19 mouse cellular contexts compared by ENCODE assay signal in the genomic region with DNA sequence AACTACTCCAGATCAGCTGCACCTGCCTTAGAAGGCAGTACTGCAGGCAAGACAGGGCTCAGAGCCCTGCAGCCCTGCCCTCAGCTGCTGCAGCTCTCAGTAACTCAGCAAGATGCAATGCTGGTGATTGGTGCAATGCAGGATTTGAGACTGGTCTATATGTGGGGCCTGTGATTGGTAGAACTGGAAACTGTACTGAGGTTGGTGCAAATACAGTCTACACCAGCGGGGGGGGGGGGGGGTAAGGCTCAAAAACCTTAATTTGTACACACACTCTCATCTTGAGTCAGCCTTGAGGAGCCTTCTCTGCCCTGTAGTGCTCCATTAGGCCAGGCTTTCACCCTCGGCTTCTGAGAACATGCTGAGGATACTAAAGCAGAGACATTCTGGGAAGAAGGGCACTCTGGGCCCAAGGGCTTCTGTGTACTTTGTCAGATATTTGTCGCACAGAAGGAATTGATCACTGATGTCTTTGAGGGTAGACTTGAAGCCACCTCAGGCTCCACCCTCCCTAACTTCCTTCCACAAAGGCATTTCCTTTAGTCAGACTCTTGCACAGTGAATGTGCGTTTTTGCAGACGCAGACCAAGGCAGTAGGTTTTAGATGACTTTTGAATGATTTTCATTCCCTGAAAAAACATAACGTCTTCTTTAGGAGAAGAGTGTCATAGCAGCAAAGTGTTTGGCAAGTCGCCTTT. TPM values are rescaled to one million over a fixed set of nuclear protein-coding genes. Genes with fewer than 3 reads are reported as not detected.
DNase-seq lines count a peak whose midpoint lies in the region; ATAC-seq and TF ChIP-seq lines count a peak whose summit lies in the region.
"Had no signal": no experiment of that assay in that cellular context is flagged by ENCODE, and none has a peak within 500 bp of the region (broad histone marks: within the 10 kb centered on the region; RNA-seq: fewer than 3 reads in every experiment).

No protein-coding gene starts in this region.

- 0 out of 2 replicates have a peak overlapping the region, but pooled peaks have one; percentile 59 for H3K4me2 ChIP-seq in liver, postnatal 0 days (ENCODE audit: low read depth, low read length)
- H3K4me2 ChIP-seq: intestine, embryonic 15.5 days; limb, embryonic 15.5 days; neural tube, embryonic 15.5 days had no signal

- H3K27me3 ChIP-seq in liver, postnatal 0 days (ENCODE audit: insufficient read depth, low read length) = no peaks in the 10 kb centered on the region
- H3K27me3 ChIP-seq: intestine, embryonic 15.5 days; limb, embryonic 15.5 days; neural tube, embryonic 15.5 days had no signal

- no peak for TF ChIP-seq EP300 in liver, postnatal 0 days (IDR thresholded peaks at IDR 0.05; ENCODE audit: low read depth)

- no peak for TF ChIP-seq POLR2A in bone marrow macrophage, adult 2 months (IDR thresholded peaks at IDR 0.05; ENCODE audit: borderline replicate concordance, low read depth, low read length)

- H3K9ac ChIP-seq in liver, postnatal 0 days (replicated peaks) = no peak overlapping the region
- H3K9ac ChIP-seq: intestine, embryonic 15.5 days; limb, embryonic 15.5 days; neural tube, embryonic 15.5 days had no signal

- TF ChIP-seq CTCF in bone marrow macrophage, adult 2 months (IDR thresholded peaks at IDR 0.05; ENCODE audit: low read depth, low read length) = no peak
- no peak for TF ChIP-seq CTCF in liver, postnatal 0 days (IDR thresholded peaks at IDR 0.05; ENCODE audit: low read depth)

- H3K27ac ChIP-seq in bone marrow macrophage, adult 2 months (ENCODE audit: insufficient read depth, low read depth, low read length) = peak overlapping the region; percentile 62
- H3K27ac ChIP-seq in liver, postnatal 0 days (ENCODE audit: low read depth) = peak overlapping the region; percentile 68
- H3K27ac ChIP-seq: intestine, embryonic 15.5 days; limb, embryonic 15.5 days; neural tube, embryonic 15.5 days had no signal

- intact Hi-C loops in gastrocnemius, postnatal 36 days (cut with DNase I) = no loop called here
- intact Hi-C loops in gastrocnemius, postnatal 14 days (cut with DNase I; ENCODE audit: low total_unique reads) = no loop called here

- no peak for ATAC-seq in liver, postnatal 0 days
- ATAC-seq: forebrain, embryonic 16.5 days; intestine, embryonic 15.5 days had no signal

- peak; percentile 29 for DNase-seq in thymus, postnatal 4 days
- DNase-seq in thymus, postnatal 25 days = no peak
- no peak for DNase-seq in liver, postnatal 0 days
- DNase-seq in kidney, postnatal 4 days = no peak
- DNase-seq in gastrocnemius, postnatal 36 days = no peak
- DNase-seq in gastrocnemius, postnatal 14 days = no peak
- DNase-seq: cerebellum, adult 9-11 months; heart, adult 18-20 months; heart, postnatal 10 days; kidney, postnatal 36 days; lung, postnatal 14 days had no signal

- no peaks in the 10 kb centered on the region for H3K9me3 ChIP-seq in liver, postnatal 0 days (ENCODE audit: low read length)
- H3K9me3 ChIP-seq: intestine, embryonic 15.5 days; limb, embryonic 15.5 days; neural tube, embryonic 15.5 days had no signal

- H3K36me3 ChIP-seq in liver, postnatal 0 days (replicated peaks; ENCODE audit: insufficient read depth, low read length) = no peaks in the 10 kb centered on the region
- H3K36me3 ChIP-seq: intestine, embryonic 15.5 days; limb, embryonic 15.5 days; neural tube, embryonic 15.5 days had no signal

- H3K4me3 ChIP-seq in bone marrow macrophage, adult 2 months (ENCODE audit: insufficient read depth, low read length) = no peak overlapping the region
- no peak overlapping the region for H3K4me3 ChIP-seq in liver, postnatal 0 days (ENCODE audit: low read depth, low read length)
- H3K4me3 ChIP-seq: intestine, embryonic 15.5 days; limb, embryonic 15.5 days; neural tube, embryonic 15.5 days had no signal

- peaks cover 50% of the 10 kb centered on the region for H3K4me1 ChIP-seq in bone marrow macrophage, adult 2 months (ENCODE audit: control insufficient read depth, insufficient read depth, low read length)
- peaks cover 13% of the 10 kb centered on the region for H3K4me1 ChIP-seq in liver, postnatal 0 days (ENCODE audit: insufficient read depth)
- H3K4me1 ChIP-seq: intestine, embryonic 15.5 days; neural tube, embryonic 15.5 days had no signal

- WGBS in liver, postnatal 0 days (ENCODE audit: insufficient replicate concordance) = 29% methylated on average over 7 of the region's 7 CpGs

RNA-seq across cellular contexts. Expression of a gene that starts 43.4 kb away (rescaled TPM):
- 14.3 and 24.7 TPM in 2 replicates for polyA plus RNA-seq in bone marrow macrophage, adult 2 months (2012; ENCODE audit: insufficient read depth, insufficient read length, missing spikeins)
- 310 and 342 TPM in 2 replicates for polyA plus RNA-seq in liver, postnatal 0 days (2015; fragmentation: Nextera tagmentation; extraction: Ambion mirVana)
- 1 to 10 TPM; 5.3 to 7.4 TPM for total RNA-seq in gastrocnemius, postnatal 36 days (2021)
- total RNA-seq in gastrocnemius, postnatal 14 days (2021) = 1 to 10 TPM; 7.3 to 8.1 TPM

RNA-seq across cellular contexts. Expression of a gene that starts 43.7 kb away (rescaled TPM):
- polyA plus RNA-seq in bone marrow macrophage, adult 2 months (2012; ENCODE audit: insufficient read depth, insufficient read length, missing spikeins) = 11.9 and 14.2 TPM in 2 replicates
- 40.3 and 44.1 TPM in 2 replicates for polyA plus RNA-seq in liver, postnatal 0 days (2015; fragmentation: Nextera tagmentation; extraction: Ambion mirVana)
- 1 to 10 TPM; 3.6 to 4.8 TPM for total RNA-seq in gastrocnemius, postnatal 36 days (2021)
- 1 to 10 TPM; 7.0 to 7.4 TPM for total RNA-seq in gastrocnemius, postnatal 14 days (2021)

RNA-seq across cellular contexts. Expression of a gene that starts 43.8 kb away (rescaled TPM):
- polyA plus RNA-seq in bone marrow macrophage, adult 2 months (2012; ENCODE audit: insufficient read depth, insufficient read length, missing spikeins) = not detected in 2 replicates
- 0.89 and 3.9 TPM in 2 replicates for polyA plus RNA-seq in liver, postnatal 0 days (2015; fragmentation: Nextera tagmentation; extraction: Ambion mirVana)
- 1 to 10 TPM in 1 of 2 experiments, not detected in 1; 1.6 TPM for total RNA-seq in gastrocnemius, postnatal 36 days (2021)
- total RNA-seq in gastrocnemius, postnatal 14 days (2021) = not detected
- total RNA-seq: ES-E14; midbrain, postnatal 0 days had no signal
- polyA plus RNA-seq: brain, embryonic 14.5 days; forebrain, embryonic 16.5 days; midbrain, postnatal 0 days had no signal
